ENCODE assay signal across 29 mouse cellular contexts in genomic region chr3:118594864-118595263, GRCm38 (mm10). TPM values are rescaled to one million over a fixed set of nuclear protein-coding genes. Genes with fewer than 3 reads are reported as not detected.
DNase-seq lines count a peak whose midpoint lies in the region; ATAC-seq and TF ChIP-seq lines count a peak whose summit lies in the region.
"Had no signal": no experiment of that assay in that cellular context is flagged by ENCODE, and none has a peak within 500 bp of the region (broad histone marks: within the 10 kb centered on the region; RNA-seq: fewer than 3 reads in every experiment).

No protein-coding gene starts in this region.

- no peak overlapping the region for H3K4me2 ChIP-seq in kidney, embryonic 16.5 days (replicated peaks; ENCODE audit: low read depth, low read length)
- peak overlapping the region; percentile 38; the same call in 1 of the 2 replicates for H3K4me2 ChIP-seq in intestine, embryonic 16.5 days (ENCODE audit: low read depth, low read length)
- peak overlapping the region; percentile 45 for H3K4me2 ChIP-seq in liver, postnatal 0 days (ENCODE audit: low read depth, low read length)
- H3K4me2 ChIP-seq: embryonic facial prominence, embryonic 13.5 days; forebrain, embryonic 15.5 days; heart, embryonic 15.5 days; midbrain, embryonic 13.5 days; neural tube, embryonic 13.5 days had no signal

- DNase-seq in heart, adult 11 months: peak; percentile 50
- no peak for DNase-seq in heart, adult 18-20 months
- DNase-seq in kidney, adult 9 months: peak; percentile 70
- DNase-seq in liver, postnatal 0 days: peak; percentile 17
- DNase-seq in spleen, postnatal 14 days (ENCODE audit: low spot score in 2 of 2): no peak
- DNase-seq: adrenal gland, postnatal 14 days; cerebellum, adult 11 months; cerebellum, adult 9-11 months; embryo, embryonic 11 days; gastrocnemius, postnatal 36 days; layer of hippocampus, postnatal 36 days; left cerebral cortex, postnatal 4 days; lung, adult 2 months; lung, postnatal 10 days; right cerebral cortex, postnatal 4 days; thymus, adult 2 months; thymus, postnatal 36 days had no signal

- no peak for TF ChIP-seq EP300 in liver, postnatal 0 days (IDR thresholded peaks at IDR 0.05; ENCODE audit: low read depth)

- WGBS in kidney, embryonic 16.5 days: 71% methylated on average over 4 of the region's 4 CpGs
- WGBS in intestine, embryonic 16.5 days: 68% methylated on average over 4 of the region's 4 CpGs
- WGBS in liver, postnatal 0 days (ENCODE audit: insufficient replicate concordance): 54% methylated on average over 4 of the region's 4 CpGs

- no peak overlapping the region for H3K4me3 ChIP-seq in kidney, embryonic 16.5 days (ENCODE audit: low read length)
- no peak overlapping the region for H3K4me3 ChIP-seq in intestine, embryonic 16.5 days (ENCODE audit: low read length)
- H3K4me3 ChIP-seq in liver, postnatal 0 days (ENCODE audit: low read depth, low read length): no peak overlapping the region
- H3K4me3 ChIP-seq: embryonic facial prominence, embryonic 13.5 days; forebrain, embryonic 10.5 days; forebrain, embryonic 15.5 days; heart, embryonic 10.5 days; heart, embryonic 15.5 days; midbrain, embryonic 13.5 days; neural tube, embryonic 13.5 days had no signal

- H3K36me3 ChIP-seq in kidney, embryonic 16.5 days (ENCODE audit: insufficient read depth, low read length): no peaks in the 10 kb centered on the region
- no peaks in the 10 kb centered on the region for H3K36me3 ChIP-seq in intestine, embryonic 16.5 days (ENCODE audit: control insufficient read depth, insufficient read depth, low read length)
- H3K36me3 ChIP-seq in liver, postnatal 0 days (replicated peaks; ENCODE audit: insufficient read depth, low read length): no peaks in the 10 kb centered on the region
- H3K36me3 ChIP-seq: embryonic facial prominence, embryonic 13.5 days; forebrain, embryonic 10.5 days; forebrain, embryonic 15.5 days; G1E; heart, embryonic 10.5 days; heart, embryonic 15.5 days; midbrain, embryonic 13.5 days; neural tube, embryonic 13.5 days had no signal

- no peak overlapping the region for H3K27ac ChIP-seq in kidney, embryonic 16.5 days (ENCODE audit: low read length)
- peak overlapping the region; percentile 63; the same call in 1 of the 2 replicates for H3K27ac ChIP-seq in intestine, embryonic 16.5 days (ENCODE audit: low read length)
- peak overlapping the region; percentile 76 for H3K27ac ChIP-seq in liver, postnatal 0 days (ENCODE audit: low read depth)
- H3K27ac ChIP-seq: embryonic facial prominence, embryonic 13.5 days; forebrain, embryonic 10.5 days; forebrain, embryonic 15.5 days; heart, embryonic 10.5 days; heart, embryonic 15.5 days; macrophage; midbrain, embryonic 13.5 days; neural tube, embryonic 13.5 days had no signal

- H3K27me3 ChIP-seq in kidney, embryonic 16.5 days (ENCODE audit: insufficient read depth, low read length): no peaks in the 10 kb centered on the region
- H3K27me3 ChIP-seq in intestine, embryonic 16.5 days (replicated peaks; ENCODE audit: control insufficient read depth, insufficient read depth, low read length): no peaks in the 10 kb centered on the region
- H3K27me3 ChIP-seq in liver, postnatal 0 days (ENCODE audit: insufficient read depth, low read length): no peaks in the 10 kb centered on the region
- H3K27me3 ChIP-seq: embryonic facial prominence, embryonic 13.5 days; forebrain, embryonic 15.5 days; heart, embryonic 15.5 days; midbrain, embryonic 13.5 days; neural tube, embryonic 13.5 days had no signal

- H3K9ac ChIP-seq in kidney, embryonic 16.5 days (replicated peaks; ENCODE audit: low read length): no peak overlapping the region
- no peak overlapping the region for H3K9ac ChIP-seq in intestine, embryonic 16.5 days (ENCODE audit: low read depth, low read length)
- H3K9ac ChIP-seq in liver, postnatal 0 days (replicated peaks): no peak overlapping the region
- H3K9ac ChIP-seq: embryonic facial prominence, embryonic 13.5 days; forebrain, embryonic 15.5 days; heart, embryonic 15.5 days; midbrain, embryonic 13.5 days; neural tube, embryonic 13.5 days had no signal

- no peak for TF ChIP-seq CTCF in liver, postnatal 0 days (IDR thresholded peaks at IDR 0.05; ENCODE audit: low read depth)

- no peaks in the 10 kb centered on the region for H3K9me3 ChIP-seq in kidney, embryonic 16.5 days (ENCODE audit: low read length)
- no peaks in the 10 kb centered on the region for H3K9me3 ChIP-seq in intestine, embryonic 16.5 days (ENCODE audit: control insufficient read depth, low read length)
- no peaks in the 10 kb centered on the region for H3K9me3 ChIP-seq in liver, postnatal 0 days (ENCODE audit: low read length)
- H3K9me3 ChIP-seq: embryonic facial prominence, embryonic 13.5 days; forebrain, embryonic 10.5 days; forebrain, embryonic 15.5 days; G1E; heart, embryonic 10.5 days; heart, embryonic 15.5 days; midbrain, embryonic 13.5 days; neural tube, embryonic 13.5 days had no signal

- H3K4me1 ChIP-seq in kidney, embryonic 16.5 days (ENCODE audit: insufficient read depth, low read length): no peaks in the 10 kb centered on the region
- peaks cover 5% of the 10 kb centered on the region; the same call in 1 of the 2 replicates for H3K4me1 ChIP-seq in intestine, embryonic 16.5 days (ENCODE audit: control insufficient read depth, insufficient read depth, low read length)
- no peaks in the 10 kb centered on the region for H3K4me1 ChIP-seq in liver, postnatal 0 days (ENCODE audit: insufficient read depth)
- H3K4me1 ChIP-seq: forebrain, embryonic 10.5 days; forebrain, embryonic 15.5 days; heart, embryonic 10.5 days; heart, embryonic 15.5 days; midbrain, embryonic 13.5 days; neural tube, embryonic 13.5 days had no signal

- ATAC-seq in kidney, embryonic 16.5 days (ENCODE audit: low FRiP score, low TSS enrichment): no peak
- ATAC-seq in intestine, embryonic 16.5 days: peak; percentile 90
- ATAC-seq in liver, postnatal 0 days: peak; percentile 94
- ATAC-seq: forebrain, embryonic 15.5 days; midbrain, embryonic 13.5 days had no signal

RNA-seq across cellular contexts. Expression of gene Dpyd, which starts 32.9 kb away (rescaled TPM):
- total RNA-seq in heart, adult 18-20 months (2021): 1 to 10 TPM; 7.6 to 8.4 TPM
- polyA plus RNA-seq in kidney, embryonic 16.5 days (2015; fragmentation: Nextera tagmentation; extraction: Ambion mirVana): 3.7 and 4.9 TPM in 2 replicates
- 37.3 and 47.8 TPM in 2 replicates for polyA plus RNA-seq in intestine, embryonic 16.5 days (2015; fragmentation: Nextera tagmentation; extraction: Ambion mirVana)
- 38.5 and 40.6 TPM in 2 replicates for polyA plus RNA-seq in liver, postnatal 0 days (2015; fragmentation: Nextera tagmentation; extraction: Ambion mirVana)
- total RNA-seq: megakaryocyte-erythroid progenitor cell, adult 5-6 weeks had no signal
- polyA plus RNA-seq: G1E, macrophage had no signal

Comparison
In these comparisons a context has a peak if more than half of its experiments do, and no peak if none do; other contexts are left out.
1. DNase-seq: peak in heart, adult 11 months (single experiment), kidney, adult 9 months (single experiment) and liver, postnatal 0 days (single experiment); none in heart, adult 18-20 months (0 of 2) and spleen, postnatal 14 days (0 of 2).